Mouse (Mus musculus) E14TG2a.4 (cell line): ENCODE results near the gene Mab21l2.

ENCODE experiments used
- CTCF ChIP-seq: conservative IDR thresholded peaks from 2 replicates; pipeline ENCODE4 v1.5.1; 2014; ENCODE audit warnings: low read length
- NANOG ChIP-seq: IDR thresholded peaks from 2 replicates; pipeline ENCODE4 v1.6.1; 2014; ENCODE audit warnings: borderline replicate concordance, low read length, mixed read lengths
- POU5F1 ChIP-seq: IDR thresholded peaks from 2 replicates; pipeline ENCODE4 v1.6.1; 2014; ENCODE audit warnings: low read length, borderline replicate concordance

GRCm38 (mm10) chr3:86536751-86537150, 11.7 kb downstream of the Mab21l2 start:
- TF ChIP-seq CTCF (no peak), POU5F1 (no peak), NANOG (no peak)
